Mouse (Mus musculus) megakaryocyte, embryonic 14.5 days (primary cell): Measurements from ENCODE around the gene Galntl6. TPM values are rescaled to one million over a fixed set of nuclear protein-coding genes. Genes with fewer than 3 reads are reported as not detected.

ENCODE experiments used
- H3K27me3 ChIP-seq: replicated peaks from 2 replicates; pipeline ENCODE3; 2012; ENCODE audit warnings: inconsistent platforms
- H3K36me3 ChIP-seq: replicated peaks from 2 replicates; pipeline ENCODE3; 2012; ENCODE audit warnings: low read length, inconsistent platforms, mixed read lengths
- H3K4me1 ChIP-seq: 2 replicates; pipeline ENCODE4 v1.6.1; 2012; ENCODE audit warnings: inconsistent platforms
- H3K4me3 ChIP-seq: replicated peaks from 2 replicates; pipeline ENCODE3; 2012; ENCODE audit warnings: moderate library complexity, mild to moderate bottlenecking, inconsistent platforms
- H3K9me3 ChIP-seq: 2 replicates; pipeline ENCODE4 v1.6.1; 2012; ENCODE audit warnings: inconsistent platforms
- FLI1 ChIP-seq: IDR thresholded peaks from 2 replicates; pipeline ENCODE4 v1.6.1; 2012; ENCODE audit warnings: low read length, inconsistent platforms, mixed read lengths
- GATA1 ChIP-seq: IDR thresholded peaks from 3 replicates; pipeline ENCODE4 v1.6.1; 2012; ENCODE audit warnings: mixed read lengths, low read length, inconsistent platforms, borderline replicate concordance
- polyA plus RNA-seq: library from polyadenylated mRNA; stranded (reverse); fragments of >175 nt; gene quantifications from 2 replicates; pipeline ENCODE4 v1.2.3, GENCODE M21; 2012; ENCODE audit warnings: low replicate concordance; ENCODE audit not compliant: insufficient read depth

Galntl6 gene
- polyA plus RNA-seq, 1 experiment = not detected

DNA sequence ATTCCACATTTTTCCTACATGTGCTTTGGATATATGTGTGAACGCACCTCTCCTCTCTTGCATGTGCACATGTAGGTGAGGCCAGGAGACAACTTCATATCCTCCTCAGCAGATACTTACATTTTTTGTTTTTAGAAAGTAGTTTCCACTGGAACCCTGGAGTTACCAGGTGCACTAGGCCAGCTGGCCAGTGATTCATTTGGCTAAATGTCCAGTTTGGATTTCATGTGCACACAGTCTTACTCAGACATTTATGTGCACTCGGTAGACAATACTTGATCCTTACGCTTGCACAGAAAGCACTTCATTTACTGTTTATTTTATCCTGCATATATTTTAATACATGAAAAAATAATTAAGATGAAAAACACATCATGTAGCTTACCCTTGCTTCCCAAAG is 21.8 kb downstream of the Galntl6 start:
- Histone ChIP-seq H3K36me3 (no peaks in the 10 kb centered on the region), H3K27me3 (no peaks in the 10 kb centered on the region), H3K4me1 (no peaks in the 10 kb centered on the region), H3K9me3 (no peaks in the 10 kb centered on the region), H3K4me3 (no peak overlapping the region)
- TF ChIP-seq GATA1 (no peak), FLI1 (no peak)

DNA sequence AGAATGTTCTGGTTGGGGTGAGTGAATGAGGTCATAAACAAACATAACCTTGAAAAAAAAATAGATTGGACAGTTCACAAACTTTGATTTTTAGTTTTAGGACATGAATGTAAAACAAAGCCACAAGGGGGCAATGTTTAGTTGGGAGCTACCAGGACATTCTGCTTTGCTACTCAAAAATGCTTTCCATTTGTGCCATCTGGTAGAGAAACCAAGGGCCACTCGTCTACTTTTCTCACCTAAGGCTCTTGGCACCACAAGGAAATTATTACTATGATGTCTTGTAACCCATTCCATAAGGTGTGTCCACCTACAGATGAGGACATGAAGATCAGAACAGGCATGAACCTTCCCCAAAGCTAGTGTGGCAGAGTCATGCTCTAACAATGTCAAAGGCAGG is 26.0 kb downstream of the Galntl6 start:
- Histone ChIP-seq H3K27me3 (no peaks in the 10 kb centered on the region), H3K9me3 (no peaks in the 10 kb centered on the region), H3K4me1 (no peaks in the 10 kb centered on the region), H3K4me3 (no peak overlapping the region), H3K36me3 (no peaks in the 10 kb centered on the region)
- TF ChIP-seq GATA1 = no peak
- no peak for TF ChIP-seq FLI1

DNA sequence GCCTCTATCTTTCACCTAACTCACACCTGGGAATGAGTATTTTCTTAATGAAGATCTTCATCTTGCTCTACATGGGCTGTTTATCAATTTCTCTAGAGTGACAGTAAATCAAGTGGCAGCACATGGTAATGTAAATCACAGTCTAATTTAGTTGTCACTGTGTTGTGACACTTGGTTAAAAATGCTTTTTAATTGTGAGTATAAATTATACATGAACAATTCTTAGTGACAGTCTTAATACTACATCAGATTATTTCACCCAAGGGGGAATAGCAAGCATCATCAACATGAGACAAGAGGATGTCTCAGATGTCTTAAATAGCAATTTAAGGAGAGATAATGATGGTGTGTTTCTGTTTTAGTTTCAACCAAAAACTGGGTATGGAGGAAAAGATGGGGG is 88.1 kb downstream of the Galntl6 start:
- no peaks in the 10 kb centered on the region for H3K27me3 ChIP-seq
- TF ChIP-seq GATA1 (no peak), FLI1 (no peak)
- H3K4me1 ChIP-seq = no peaks in the 10 kb centered on the region
- no peaks in the 10 kb centered on the region for H3K9me3 ChIP-seq
- no peaks in the 10 kb centered on the region for H3K36me3 ChIP-seq
- no peak overlapping the region for H3K4me3 ChIP-seq

DNA sequence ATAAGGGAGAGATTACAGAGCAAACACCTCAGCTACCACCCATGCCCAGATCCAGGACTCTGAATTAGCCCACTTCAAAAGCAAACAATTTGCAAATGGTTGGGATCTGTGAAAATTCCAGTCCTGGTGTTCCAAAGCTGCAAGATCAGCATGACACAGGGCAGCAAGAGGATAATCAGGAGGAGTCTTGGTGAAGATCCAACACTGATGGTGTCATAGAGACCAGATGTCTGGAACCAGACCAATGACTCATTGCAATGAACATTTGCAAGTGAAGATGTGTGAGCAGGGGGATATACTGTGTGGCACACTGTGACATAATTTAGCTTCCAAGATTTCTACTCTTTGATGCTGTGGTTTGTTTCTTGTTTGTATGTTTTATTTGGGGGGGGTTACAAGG is 107.2 kb downstream of the Galntl6 start:
- Histone ChIP-seq H3K9me3 (0 out of 2 replicates have a peak, but pooled peaks cover 7% of the 10 kb centered on the region), H3K27me3 (no peaks in the 10 kb centered on the region), H3K4me3 (no peak overlapping the region), H3K36me3 (no peaks in the 10 kb centered on the region), H3K4me1 (no peaks in the 10 kb centered on the region)
- TF ChIP-seq GATA1 (no peak), FLI1 (no peak)

DNA sequence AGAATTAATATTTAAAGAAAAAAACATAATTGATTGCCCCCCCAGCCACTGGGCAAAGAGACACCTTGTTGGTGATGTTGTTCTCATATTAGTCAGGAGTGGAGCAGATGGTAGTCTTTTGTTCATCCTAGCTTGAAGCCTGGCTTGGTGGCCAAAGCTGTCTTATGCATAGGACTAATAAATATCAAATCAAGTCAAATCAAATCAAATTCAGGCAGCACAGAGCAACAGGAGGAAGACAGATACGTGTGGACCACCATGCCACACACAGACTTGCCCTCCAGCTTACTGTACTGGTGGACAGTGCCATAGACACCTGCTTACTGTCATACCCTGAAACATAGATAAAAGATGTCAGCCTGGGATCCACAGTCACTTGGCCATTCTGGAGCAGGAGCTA is 110.6 kb downstream of the Galntl6 start:
- Histone ChIP-seq H3K36me3 (no peaks in the 10 kb centered on the region), H3K4me1 (no peaks in the 10 kb centered on the region), H3K9me3 (0 out of 2 replicates have a peak, but pooled peaks cover 7% of the 10 kb centered on the region), H3K4me3 (no peak overlapping the region), H3K27me3 (no peaks in the 10 kb centered on the region)
- TF ChIP-seq GATA1 (no peak), FLI1 (no peak)

DNA sequence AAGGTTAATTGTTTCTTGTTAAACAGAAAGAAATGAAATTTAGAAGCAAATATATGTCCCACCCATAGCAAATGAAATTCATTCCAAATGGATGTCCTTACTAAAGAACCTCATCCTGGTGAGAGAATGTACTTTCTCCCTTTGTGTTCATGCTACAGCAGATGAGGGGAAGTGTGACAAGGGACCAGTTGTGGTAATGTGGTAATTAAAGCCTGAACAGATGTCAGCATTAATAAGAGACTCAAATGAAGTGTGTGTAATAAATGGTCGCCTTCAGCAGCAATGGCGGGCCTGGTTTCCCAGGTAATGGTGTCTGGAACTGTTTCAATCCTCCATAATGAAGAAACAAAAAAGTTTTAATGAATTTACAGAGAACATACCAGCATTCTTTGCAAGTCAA is 158.7 kb downstream of the Galntl6 start:
- H3K27me3 ChIP-seq = no peaks in the 10 kb centered on the region
- peaks cover 6% of the 10 kb centered on the region; the same call in 1 of the 2 replicates for H3K9me3 ChIP-seq
- no peak overlapping the region for H3K4me3 ChIP-seq
- H3K4me1 ChIP-seq = no peaks in the 10 kb centered on the region
- H3K36me3 ChIP-seq = no peaks in the 10 kb centered on the region
- no peak for TF ChIP-seq GATA1
- TF ChIP-seq FLI1 = no peak

DNA sequence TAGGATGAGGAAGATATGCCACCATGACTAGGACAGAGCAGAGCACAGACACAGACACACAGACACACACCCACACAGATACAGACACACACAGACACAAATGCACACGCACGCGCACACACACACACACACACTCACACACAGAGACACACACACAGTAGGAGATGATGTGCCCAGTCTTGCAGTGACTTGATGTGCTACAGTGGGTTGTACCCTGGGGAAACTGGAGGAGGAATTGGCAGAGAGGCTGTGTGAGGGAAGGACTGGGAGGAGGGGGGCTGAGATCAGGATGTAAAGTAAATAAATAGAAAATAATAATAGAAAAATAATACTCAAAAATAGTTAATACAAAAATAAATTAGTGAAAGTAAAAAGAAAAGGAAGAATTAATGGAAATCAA is 174.5 kb downstream of the Galntl6 start:
- H3K4me1 ChIP-seq = no peaks in the 10 kb centered on the region
- TF ChIP-seq FLI1 (no peak), GATA1 (no peak)
- no peaks in the 10 kb centered on the region for H3K9me3 ChIP-seq
- no peaks in the 10 kb centered on the region for H3K27me3 ChIP-seq
- H3K36me3 ChIP-seq = no peaks in the 10 kb centered on the region
- H3K4me3 ChIP-seq = no peak overlapping the region

DNA sequence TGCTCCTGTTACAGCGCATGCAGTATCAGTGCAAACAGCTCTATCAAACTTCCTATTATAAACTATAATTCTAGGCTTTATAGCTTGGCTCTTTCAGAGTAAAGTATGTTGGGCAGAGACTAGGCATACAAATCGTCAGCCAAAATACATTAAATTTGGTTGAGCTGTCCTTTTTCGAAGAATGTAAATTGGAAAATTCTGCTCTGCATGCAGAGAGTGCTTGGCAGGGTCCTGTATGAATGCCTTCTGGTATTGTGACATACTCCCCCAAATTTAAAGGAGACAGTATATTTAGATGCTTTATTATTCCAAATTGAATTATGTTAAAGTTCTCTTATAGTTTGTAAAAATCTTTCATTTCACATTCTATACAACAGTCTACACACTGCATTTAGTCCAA is 220.7 kb downstream of the Galntl6 start:
- Histone ChIP-seq H3K36me3 (no peaks in the 10 kb centered on the region), H3K27me3 (no peaks in the 10 kb centered on the region), H3K4me1 (no peaks in the 10 kb centered on the region), H3K9me3 (no peaks in the 10 kb centered on the region), H3K4me3 (no peak overlapping the region)
- TF ChIP-seq FLI1 = no peak
- TF ChIP-seq GATA1 = no peak

DNA sequence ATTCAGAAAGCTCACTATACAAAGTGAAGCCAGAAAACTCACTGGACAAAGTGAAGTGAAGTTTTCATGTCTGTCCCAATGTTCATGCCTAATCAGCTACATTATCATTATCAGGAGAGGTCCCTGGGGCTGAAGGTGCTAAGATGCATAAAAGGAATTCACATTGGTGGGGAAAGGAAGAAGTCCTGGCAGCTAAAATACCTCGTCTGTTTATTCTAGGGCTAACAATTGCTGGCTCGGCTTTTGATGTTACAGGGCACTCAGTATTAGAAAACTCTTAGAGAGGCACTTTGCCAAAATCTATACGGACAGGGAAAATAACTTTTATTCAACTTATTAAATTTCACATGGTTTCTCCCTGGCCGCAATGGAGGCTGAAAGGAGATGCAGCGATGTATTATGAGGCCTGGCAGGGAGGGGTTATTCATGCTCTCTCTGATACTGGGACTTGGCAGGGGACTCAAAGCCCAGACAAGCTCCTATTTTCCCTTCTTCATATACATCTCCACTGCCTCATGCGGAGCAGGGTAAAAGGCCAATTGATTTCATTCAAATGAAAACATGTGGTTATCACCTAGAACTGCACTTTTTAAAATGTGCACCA is 234.5 kb downstream of the Galntl6 start:
- no peaks in the 10 kb centered on the region for H3K27me3 ChIP-seq
- TF ChIP-seq GATA1 (no peak), FLI1 (no peak)

DNA sequence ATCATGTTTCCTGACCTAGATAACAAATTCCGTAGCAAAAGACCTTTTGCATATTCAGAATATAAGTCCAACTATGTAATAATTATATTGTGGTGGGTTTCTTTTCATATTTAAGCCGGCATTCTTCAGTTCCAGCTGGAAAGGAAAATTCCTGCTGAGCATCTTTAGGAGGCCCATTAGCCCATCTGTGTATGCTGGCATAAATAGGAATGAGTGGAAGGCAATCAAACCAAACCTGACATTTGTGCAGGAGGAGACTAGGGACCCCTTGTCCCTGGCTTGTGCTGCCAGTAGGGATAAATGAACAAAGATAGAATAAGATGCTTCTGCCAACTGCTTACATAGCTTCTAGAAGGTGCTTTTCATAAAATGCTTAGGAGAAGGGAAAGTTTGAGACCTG is 243.4 kb downstream of the Galntl6 start:
- H3K4me3 ChIP-seq = no peak overlapping the region
- no peaks in the 10 kb centered on the region for H3K36me3 ChIP-seq
- TF ChIP-seq GATA1 (no peak), FLI1 (no peak)
- H3K9me3 ChIP-seq = no peaks in the 10 kb centered on the region
- H3K4me1 ChIP-seq = no peaks in the 10 kb centered on the region
- H3K27me3 ChIP-seq = no peaks in the 10 kb centered on the region

More for the DNA sequence above, 234.5 kb downstream of the Galntl6 start:
- Histone ChIP-seq H3K4me1 (no peaks in the 10 kb centered on the region), H3K9me3 (no peaks in the 10 kb centered on the region), H3K4me3 (no peak overlapping the region), H3K36me3 (no peaks in the 10 kb centered on the region)

DNA sequence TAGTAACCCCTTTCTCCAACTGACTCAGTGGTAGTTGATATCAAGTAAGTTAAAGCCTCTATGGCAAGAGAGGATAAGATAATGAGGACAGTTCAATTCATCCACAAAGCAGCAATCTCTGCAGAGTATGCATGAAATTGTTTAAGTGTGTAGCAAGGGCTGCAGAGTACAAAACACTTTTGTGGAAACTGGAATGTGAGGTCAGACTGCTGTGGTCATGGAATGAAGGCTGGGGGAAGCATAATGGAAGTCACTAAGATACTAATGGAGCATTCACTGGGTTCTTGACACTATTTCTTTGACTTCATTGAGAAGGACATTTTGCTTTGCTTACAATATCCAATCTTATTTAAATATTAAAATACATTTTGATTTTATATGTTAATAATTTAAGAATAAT is 252.4 kb downstream of the Galntl6 start:
- TF ChIP-seq GATA1 (no peak), FLI1 (no peak)
- no peak overlapping the region for H3K4me3 ChIP-seq

More for the DNA sequence above, 252.4 kb downstream of the Galntl6 start:
- H3K36me3 ChIP-seq = no peaks in the 10 kb centered on the region
- no peaks in the 10 kb centered on the region for H3K27me3 ChIP-seq
- H3K4me1 ChIP-seq = no peaks in the 10 kb centered on the region
- H3K9me3 ChIP-seq = no peaks in the 10 kb centered on the region
